Mouse (Mus musculus) heart, adult 2 months (tissue): Measurements from ENCODE around the gene Elane.

Experiments
- CTCF ChIP-seq: fragments of 200-600 bp; IDR thresholded peaks from 2 replicates; pipeline ENCODE4 v1.8.1; 2022; ENCODE audit warnings: antibody characterized with exemption, mild to moderate bottlenecking, moderate library complexity
- EP300 ChIP-seq: fragments of 200-500 bp; IDR thresholded peaks from 2 replicates; pipeline ENCODE4 v1.6.1; 2011; ENCODE audit warnings: low read depth, low read length, control low read depth; ENCODE audit not compliant: insufficient read depth
- POLR2A ChIP-seq: fragments of 200-500 bp; IDR thresholded peaks from 2 replicates; pipeline ENCODE4 v1.6.1; 2011; ENCODE audit warnings: mild to moderate bottlenecking, low read depth, low read length, control low read depth; ENCODE audit not compliant: insufficient read depth

- TF ChIP-seq POLR2A (no peak), CTCF (no peak), EP300 (no peak)
Measured at GRCm38 (mm10) chr10:79877174-79877573, 8.9 kb upstream of the Elane start.
